Mouse (Mus musculus) frontal cortex, postnatal 36 days (tissue): ENCODE measurements at regions not wholly inside any gene's neighbourhood (a gene's known extent, or its start where the extent isn't known, plus 50 kb on each side); places are given as distances from the start of the nearest gene placed in this dataset.

Experiments used
- DNase-seq, 2 experiments: peaks; one replicate each; pipeline ENCODE4 v3.0.0; 2022; ENCODE audit warnings: low spot score in 2 of 2

DNA sequence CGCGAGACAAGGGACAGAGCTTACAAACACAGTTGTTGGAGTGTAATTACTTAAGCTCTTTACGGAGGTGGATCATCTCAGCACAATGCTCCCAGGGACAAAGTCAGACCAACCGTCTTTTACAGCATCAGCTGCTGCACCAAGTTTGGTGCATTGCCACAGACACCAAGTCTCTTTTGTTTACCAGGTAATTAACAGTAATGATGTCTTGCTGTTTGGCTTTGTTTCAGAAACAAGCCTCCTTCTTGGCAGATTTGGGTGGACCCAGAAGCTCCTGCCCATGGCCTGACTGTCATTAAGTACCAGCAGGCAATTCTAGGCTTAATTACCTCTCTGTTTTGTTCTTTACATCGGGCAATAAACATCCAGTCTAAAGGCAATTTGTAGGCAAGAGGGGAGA lies 572.0 kb upstream of the Itga1 start:
- DNase-seq, result no peak

DNA sequence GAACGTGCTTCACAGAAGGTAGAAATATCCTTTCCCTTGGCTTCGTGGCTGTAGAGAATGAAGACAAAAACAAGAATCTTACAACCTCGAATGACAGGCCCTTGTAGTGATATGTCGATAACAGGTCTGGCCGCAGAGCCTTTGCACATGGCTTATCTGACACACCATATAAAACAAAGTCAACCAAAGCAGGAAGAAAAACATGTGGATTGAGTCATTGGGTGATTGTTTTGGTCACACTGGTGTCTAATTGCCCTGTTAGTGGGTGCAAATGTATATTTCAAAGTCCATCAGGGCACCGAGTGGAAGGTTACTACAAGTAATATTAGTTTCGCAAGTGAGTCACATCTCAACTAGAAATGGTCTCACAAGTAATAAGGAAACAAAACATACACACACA lies 569.9 kb upstream of the Itga1 start:
- no peak for DNase-seq

DNA sequence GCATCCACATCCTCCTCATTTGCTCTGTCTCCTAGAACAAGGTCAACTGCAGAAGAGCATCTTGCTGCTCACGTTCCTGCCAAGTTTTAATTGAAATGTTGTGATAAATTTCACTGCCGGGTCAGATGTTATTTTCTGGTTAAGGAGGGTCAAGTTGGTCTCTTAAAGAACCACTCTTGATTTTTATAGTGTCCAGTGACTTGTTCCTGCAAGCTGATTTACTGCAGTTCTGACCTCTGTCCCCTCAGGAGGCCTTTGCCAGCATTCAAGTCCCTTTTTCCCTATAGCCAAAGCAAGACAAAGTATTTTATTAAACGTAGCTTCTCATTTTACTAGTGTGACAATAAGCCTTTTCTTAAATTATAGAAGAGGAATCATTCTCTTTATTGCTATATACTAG lies 567.8 kb upstream of the Itga1 start:
- DNase-seq, result no peak

DNA sequence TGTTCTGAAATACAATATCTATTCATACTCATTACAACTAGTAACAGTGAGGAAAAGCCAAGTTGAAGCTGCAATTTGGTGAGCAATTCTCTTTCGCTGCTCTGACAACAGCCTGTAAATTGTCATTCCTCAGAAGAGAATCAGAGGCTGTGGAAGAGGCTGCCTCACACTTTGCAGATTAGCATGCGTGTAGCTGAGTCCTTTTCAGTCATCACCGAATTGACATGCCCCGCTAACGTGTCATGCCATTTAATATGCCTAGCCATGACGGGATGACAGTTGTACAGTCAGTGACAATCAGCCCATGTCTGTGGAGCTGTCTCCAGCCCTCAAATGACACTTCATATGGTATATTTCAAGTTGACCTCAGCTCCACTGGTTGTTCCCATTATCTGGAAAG lies 553.4 kb upstream of the Itga1 start:
- no peak for DNase-seq

DNA sequence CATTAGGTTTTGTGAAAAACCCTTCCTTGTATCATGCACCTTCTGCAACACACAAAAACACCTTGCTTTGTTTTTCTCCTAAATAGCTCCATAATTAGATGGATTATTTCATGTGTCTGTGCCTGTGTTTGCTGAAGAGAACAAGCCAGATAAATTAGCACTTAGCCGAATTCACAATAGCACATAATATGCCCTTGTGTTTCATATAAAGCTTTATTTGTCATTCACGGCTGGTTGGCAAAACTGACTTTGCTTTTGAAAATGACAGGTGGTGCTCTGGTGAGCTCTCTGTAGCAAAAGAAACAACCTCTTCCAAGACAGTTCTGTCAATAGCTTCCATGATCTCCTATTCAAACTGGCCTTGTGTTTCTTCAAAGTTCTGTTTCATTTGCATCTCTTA lies 551.2 kb upstream of the Itga1 start:
- no peak for DNase-seq

DNA sequence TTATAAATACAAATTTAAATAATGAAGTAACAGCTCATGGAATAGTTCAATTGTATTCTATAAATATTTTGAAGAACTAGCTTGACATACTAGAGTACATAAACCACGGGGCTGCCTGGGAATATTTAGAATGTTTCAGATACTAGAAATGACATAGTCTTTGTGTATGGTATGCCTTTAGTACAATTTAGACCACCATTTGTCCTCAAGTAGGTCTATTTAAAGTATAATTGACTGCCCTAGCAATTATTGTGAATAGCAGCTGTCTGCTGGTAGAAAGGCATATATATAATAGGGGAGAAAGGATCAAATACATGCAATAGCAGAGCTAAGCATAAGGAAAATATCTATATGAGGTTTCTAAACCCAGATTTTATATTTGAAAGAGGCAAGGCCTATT lies 550.6 kb upstream of the Itga1 start:
- DNase-seq, result no peak

DNA sequence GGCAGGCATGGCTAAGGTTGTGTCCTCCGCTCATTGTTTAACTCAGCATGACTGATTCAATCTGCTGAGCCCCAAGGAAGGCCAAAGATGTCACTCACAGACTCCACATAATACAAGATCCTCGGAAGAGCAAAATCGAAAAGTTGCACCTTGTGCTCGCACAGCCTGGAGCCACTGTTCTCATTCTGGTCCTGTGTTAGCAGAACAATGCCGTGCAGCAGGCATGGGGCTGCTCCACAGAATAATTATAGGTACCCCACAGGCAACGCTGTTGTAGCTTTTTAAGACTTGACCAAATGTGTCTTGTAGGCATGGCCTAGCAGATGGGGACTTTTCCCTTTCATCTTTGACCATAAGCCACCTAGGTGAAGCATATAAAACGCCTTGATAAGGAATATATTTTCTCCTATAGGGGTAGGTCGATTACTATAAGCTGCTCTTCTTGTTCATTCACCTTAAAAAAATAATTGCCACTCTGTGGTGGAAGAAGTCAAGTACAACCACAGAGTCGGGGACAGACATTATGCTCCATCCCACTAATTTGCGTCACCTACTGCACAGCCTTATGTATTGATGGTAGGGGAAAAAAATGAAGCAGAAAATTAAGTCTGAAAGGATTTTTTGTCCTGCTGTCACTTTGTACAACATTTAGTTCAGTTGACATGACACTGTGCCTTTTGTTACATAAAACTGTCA lies 529.8 kb upstream of the Itga1 start:
- no peak for DNase-seq

DNA sequence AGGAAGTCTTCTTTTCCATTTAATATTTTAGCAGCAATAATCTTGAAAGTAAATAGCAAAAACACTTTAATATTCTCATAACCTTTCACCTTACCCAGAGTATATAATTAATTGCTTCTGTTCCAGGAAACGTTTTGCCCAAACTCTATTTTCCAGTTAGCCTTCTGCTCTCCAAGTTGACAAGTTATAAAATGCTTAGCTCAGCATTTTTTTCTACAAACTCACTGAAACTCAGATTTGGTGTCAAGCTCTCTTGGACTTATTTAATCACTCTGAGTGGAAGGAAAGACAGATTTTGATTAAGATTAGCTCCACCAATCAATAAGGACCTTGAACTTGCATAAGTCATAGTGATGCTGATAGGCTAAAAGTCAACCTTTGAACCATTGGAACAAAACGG lies 528.8 kb upstream of the Itga1 start:
- no peak for DNase-seq

DNA sequence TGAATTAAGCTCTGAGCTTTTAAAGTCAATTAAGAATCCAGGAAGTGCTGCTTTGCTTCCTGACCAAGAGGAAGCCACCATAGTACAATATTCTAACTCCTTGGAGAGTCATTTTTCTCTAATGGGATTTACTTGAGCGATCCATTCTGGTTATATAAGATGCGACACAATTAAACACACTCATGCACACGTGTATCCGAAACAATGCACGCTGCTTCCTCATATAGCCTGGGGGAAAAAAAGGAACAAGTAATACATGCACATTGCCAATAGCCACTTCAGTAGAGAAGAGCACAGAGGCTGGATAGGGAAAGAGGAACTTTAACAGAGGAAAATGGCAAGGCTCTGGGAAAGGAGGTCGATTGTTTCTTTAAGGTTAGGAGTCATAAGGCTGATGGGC lies 511.4 kb upstream of the Itga1 start:
- DNase-seq, result no peak

DNA sequence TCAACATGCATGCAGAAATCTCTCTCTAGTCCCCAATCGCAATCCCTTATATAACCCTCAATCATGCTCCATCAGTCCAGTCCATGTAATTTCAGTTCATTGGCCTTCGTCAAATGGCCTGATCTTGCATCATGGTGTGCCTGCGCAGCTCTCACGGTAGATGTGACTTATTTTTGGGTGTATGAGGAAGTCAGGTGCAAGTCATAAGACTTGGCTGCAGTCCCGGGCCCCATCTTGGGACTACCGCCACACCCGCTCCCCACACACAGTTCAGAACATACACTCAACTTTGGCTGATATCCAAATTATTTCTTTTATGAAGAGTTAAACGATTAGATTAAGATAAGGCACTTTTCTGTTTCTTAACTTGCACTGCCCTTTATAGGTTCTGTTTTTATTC lies 504.7 kb upstream of the Itga1 start:
- no peak for DNase-seq

DNA sequence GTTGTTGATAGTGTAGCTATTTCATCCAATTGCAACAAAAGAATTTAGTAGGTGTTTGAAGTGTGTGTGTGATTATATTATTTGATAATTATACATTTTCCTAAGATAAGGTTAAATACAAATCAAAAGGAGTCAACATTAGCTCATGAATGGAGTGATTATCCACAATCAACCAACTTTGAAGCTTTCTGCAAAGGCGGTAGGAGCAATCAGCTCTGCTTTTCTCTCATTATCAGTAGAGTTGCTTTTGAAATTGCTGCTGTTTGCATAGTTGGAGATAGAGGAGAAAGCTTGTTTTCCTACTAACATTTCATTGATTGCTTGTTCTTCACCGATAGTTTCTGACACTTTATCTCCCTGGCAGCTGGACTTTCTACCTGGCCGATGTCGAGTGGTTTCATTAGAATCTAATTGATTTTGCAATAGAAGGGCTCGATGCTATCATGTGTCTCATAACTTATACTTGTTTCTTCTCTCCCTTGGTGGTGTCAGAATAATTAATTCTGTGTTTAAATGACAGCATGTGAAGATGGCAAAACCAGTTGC lies 493.4 kb upstream of the Itga1 start:
- DNase-seq, result no peak

DNA sequence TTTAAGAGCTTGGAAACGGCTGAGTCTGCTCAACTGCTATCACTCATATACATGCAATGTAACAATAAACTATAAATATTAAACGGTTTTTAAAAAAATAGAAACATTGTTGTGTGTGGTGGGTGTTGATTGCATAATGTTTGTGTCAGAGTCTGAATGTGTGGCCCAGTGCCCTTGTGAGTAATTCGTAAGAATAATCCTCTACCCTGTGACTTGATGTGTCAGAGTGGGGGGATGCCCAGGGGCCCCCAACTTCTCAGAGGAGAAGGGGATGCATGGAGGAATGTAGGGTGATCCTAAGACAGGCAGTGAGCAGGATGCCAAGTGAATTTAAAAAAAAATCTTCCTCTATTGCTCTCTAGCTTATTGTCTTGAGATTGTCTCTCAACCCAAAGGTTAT lies 474.2 kb upstream of the Itga1 start:
- DNase-seq, result no peak

DNA sequence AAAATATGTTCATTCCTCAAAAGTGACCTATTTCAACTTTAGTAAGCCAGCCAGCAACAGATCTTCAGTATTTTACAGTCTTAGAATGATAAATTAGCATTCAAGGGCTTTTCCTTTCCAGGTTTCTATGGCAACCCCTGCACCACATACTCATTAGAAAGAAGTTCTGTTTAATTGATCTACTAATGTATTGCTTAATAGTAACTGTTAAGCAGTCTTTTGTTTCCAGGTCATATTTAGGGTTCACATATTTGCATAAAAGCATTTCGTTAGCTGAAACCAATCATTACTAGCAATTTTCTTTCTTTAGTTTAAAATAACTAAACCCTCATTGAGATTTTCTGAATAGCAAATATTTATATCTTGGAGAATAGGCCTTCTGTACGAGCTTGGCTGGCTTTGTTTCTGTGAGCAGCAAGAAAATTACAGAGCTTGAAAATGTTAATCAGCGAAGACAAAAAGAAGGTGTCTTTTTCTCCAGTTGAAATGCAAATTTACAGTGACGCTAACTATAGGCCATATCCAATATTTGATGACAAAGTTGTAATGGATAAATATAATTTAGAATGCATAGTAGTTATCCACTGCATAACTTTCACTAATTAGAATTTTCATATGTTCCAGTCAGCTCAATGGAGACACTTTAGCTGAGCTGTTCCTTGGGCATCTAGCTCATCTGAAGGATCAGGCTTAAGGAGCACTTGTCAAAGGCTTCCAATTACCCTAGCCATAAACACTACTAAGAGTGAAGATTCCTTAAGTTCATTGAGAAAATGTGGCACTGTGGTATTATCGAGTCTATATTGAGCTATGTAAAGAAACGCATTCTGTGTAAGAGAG lies 473.5 kb upstream of the Itga1 start:
- DNase-seq, result no peak

DNA sequence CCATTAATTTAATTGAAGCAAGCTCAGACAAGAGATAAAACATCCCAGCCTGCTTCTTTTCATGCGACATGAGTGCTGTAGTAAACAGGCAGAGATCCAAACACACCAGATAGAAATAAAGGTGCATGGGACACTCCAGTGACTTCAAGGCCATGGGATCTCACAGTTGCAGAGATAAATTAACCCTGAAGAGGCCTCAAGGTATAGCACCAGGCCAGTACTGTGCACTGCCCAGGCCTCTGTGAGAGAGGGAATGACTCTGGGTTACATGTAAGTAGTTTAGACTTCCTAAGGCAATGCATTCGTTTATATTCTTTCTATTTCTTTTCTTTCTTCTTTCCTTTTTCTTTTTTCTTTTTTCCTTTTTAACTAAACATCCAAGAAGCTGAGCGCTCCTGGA lies 439.4 kb upstream of the Itga1 start:
- DNase-seq, result no peak

DNA sequence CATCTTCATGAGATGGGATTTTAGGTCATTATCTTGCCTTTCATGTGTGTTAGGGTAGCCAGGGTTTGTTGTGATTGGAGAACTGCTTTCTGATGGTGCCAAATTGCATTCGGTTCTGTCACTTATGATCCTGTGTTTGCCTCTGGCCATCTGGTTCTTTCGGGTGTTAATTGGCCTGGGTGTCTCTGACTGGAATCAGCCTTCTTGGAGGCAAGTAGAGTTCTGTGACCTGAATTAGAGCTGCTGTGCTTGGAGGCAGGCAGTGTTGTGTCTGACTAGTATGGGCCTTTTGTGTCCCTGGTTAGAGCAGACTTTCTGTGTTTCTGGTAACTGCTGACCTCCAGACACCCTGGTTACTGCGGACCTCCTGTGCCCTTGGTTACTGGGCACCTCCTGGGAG lies 434.1 kb upstream of the Itga1 start:
- no peak for DNase-seq

DNA sequence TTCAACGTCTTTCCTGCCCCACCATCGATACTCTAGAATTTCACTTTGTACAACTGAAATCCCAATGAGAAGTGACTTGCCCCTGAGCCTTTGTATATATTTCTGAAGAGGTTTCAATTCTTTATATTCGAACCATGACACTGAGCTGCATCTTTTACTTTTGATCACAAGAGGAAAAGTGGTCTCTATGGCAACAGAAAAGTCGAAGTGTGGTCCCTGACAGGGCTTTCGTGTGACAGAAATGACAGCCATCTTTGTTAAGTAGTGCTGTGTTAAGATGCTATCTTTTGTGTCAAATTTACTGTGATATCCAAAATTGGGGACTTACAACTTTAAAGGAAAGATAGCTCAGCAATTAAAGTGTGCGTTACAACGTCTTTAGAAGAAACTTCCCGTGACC lies 412.1 kb upstream of the Itga1 start:
- no peak for DNase-seq

DNA sequence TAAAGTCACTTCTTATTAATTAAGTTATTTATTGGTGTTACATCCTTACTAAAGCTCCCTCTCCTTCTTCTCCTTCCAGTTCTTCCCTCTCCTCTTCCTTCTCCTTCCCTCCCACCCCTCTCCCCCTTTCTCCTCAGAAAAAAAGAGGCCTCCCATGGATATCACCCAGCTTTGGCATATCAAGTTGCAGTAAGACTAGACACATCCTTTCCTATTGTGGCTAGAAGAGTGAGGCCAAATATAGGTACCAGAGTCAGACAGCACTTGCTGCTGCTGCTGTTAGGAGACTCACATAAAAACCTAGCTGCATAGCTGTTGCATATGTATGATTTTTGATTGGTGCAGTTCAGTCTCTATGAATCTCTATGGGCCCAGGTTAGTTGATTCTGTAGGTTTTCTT lies 410.4 kb upstream of the Itga1 start:
- no peak for DNase-seq

DNA sequence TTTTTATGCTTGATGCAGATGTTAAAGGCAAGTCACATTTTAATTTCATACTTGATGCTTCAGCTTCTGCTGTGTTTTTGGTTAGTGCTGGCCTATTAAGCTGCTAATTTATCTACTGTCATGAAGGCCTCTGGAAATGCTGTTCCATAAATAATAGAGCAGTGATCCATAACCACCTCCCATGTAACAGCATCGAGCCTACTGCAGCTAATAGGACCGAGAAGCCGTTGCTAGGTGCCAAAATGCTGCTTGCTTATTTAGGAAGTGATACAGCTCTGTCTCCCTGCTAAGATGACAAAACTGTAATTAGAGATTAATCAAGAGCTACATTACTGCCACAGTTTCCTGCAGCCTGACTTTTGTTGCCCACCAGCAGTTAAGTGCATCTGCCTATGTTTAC lies 406.9 kb upstream of the Itga1 start:
- DNase-seq, result no peak

DNA sequence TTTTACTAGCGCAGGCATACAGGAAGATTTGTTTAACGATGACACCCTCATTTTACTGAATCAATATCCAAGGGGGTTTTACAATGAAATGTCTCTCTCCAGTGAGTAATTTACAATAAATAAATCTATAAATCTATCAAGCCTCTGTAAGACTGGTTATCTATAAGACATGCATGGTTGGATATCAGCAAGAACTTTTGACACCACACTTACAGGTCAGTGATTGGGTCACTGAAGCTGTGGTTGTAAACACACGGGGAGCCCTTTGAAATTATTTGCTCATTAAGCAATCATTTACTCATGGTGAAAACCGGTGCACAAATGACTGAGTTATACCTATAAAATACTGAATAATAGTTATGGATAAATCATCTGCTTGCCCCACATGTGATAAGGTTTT lies 392.6 kb upstream of the Itga1 start:
- no peak for DNase-seq

DNA sequence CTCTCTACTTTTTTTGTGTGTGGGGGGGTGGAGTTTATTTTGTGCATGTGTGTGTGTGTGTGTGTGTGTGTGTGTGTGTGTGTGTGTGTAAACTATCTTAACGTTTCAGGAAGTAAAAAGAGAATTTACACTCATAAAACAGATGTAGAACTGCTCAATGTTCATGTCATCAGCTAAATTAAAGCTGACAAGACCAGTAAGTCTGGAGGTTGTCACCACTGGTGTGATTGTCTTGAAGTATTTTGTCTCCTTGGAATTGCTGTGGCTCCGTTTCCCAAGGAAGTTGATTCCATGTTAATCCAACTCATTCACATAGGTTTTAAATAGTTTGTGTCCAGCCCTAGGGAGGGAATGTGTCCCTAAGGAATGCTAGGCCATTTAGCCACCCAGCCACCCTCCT lies 374.1 kb upstream of the Itga1 start:
- DNase-seq, result no peak

DNA sequence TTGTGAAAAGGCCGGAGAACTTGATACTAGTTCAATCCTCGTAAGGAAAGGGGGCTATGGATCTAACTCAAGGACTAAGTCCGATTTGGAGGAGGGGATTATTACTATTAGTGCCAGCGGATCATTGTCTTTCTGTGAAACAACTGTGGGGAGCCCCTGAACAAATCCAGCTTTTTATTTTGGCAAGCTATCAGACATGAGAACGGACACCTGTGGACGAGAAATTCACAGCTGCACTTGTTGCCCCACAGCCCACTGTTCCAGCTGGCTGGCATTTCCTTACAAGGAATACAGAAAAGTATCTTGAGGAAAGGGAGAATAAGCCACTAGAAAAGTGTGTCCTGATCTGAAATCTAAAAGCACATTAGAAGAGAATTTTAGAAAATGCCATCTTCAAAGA lies 363.9 kb upstream of the Itga1 start:
- no peak for DNase-seq

DNA sequence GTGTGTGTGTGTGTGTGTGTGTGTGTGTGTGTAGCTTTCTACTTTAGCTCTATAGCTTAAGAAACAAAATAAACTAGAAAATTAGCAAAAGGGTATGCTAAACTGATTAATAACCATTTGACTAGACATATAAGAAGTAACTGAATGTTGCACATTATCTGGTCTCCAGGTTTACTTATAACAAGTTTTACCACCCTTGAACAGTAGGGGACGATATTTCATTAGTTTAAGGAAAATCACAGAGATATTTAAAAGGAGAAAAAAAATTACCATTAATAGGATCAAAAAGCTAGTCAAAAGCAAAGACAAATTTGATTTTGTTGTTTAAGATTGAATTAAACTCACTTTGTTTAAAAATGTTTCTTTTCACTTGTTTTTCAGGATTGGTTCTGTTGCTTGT lies 349.5 kb upstream of the Itga1 start:
- DNase-seq, result no peak
